Mouse (Mus musculus): ENCODE data around the gene Mum1.
"Not testable (repeated sequence)": the region's sequence is repeated elsewhere in the genome, so short reads cannot be mapped to it uniquely, and the experiment has no call there.

The Mum1 gene

DNA sequence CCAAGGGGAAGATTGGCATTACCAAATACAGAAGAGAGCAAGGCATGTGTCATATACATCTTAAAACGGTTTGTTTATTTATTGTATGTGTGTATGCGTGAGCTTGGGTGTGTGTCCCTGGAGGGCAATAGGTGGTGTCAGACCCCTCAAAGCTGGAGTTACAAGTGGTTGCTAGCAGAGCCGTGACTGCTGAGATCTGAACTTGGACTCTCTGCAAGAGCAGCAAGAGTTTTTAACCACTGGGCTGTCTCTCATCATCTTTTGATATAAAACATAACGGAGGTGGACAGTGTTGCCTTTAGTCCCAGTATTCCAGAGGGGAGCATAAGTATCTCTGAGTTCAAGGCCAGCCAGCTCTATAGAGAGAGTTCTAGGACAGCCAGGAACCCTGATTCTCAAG lies 18.0 kb upstream of the Mum1 start:
- DNase-seq (ENCODE audit: low read depth, low spot score), result no peak

DNA sequence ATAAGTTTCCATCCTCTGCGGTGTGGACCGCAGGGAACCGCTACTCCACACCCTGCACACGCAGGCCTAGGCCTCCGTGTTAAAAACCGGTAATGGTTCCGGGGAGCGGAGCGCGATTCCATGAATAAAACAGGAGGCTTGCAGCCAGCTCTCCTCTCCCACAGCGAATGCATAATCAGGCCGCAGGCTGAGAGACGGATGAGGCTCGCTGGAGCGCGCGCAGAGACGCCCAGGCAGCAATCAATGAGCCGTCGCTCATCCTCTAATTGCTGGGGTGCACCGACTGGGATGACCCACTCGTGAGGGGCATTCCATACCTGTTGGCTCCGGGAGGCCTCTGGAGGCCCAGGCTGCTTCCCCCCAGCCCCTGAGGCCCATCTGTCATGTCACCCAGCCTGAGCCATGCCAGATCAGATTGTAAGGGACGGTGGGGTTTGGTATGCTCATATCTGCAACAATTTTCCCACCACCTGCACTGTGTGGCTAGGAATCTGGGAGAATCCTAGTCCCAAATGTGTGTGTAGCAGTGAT lies 17.3 kb upstream of the Mum1 start:
- peak; percentile 70 for DNase-seq (ENCODE audit: low read depth, low spot score)

DNA sequence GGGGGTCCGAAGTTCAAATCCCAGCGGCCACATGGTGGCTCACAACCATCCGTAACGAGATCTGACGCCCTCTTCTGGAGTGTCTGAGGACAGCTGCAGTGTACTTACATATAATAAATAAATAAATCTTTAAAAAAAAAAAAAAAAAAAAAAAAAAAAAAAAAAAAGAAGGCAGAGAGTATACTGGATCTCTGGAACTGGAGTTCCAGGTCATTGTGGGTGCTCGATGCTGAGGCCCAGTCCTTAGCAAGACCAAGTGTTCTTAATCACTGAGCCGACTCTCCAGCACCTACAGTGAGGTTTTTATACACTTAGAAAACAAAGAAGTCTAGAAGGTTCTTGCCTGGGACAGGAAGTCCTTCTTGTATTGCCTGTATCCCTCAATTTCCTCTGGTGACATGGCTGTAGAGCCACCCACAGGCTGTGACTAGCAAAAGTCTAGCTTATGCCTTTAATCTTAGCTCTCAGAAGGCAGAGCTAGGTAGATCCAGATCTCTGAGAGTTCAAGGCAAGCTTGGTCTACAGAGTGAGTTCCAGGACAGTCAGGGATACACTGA lies 14.6 kb upstream of the Mum1 start:
- DNase-seq (ENCODE audit: low read depth, low spot score), result not testable (repeated sequence)

DNA sequence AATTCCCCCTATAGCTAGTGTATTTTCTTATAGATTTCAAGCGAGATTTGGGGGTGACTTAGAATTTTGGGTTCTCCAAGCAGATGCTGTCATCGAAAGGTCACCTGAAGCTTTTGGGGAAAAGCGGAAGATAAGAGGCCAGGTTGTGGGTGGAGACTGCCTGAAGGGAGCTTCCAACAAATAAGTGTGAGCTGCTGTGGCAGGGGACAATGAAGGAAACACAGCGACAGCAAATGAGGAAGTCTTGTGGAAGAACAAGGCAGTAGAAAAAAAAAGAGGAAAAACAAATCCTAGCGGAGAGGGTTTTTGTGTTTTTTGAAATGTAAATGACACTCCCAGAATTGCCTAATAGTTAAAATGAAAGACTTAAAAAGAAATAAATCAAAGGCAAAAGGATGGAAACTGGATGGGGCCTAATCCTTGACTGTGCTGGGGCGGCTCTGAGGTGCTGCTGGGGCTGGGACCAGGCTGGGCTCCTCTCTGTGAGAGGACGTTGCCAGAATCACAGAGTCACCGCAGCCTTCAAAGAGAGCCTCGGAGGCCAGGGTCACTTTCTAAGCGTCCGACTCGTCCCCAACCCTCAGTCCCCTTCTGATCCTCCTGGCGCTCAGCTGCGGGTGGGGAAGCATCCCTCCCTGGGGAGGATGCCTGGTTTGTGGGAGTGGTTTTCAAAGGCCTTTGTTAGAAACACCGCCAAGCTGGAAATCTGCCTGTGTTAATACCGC lies 11.0 kb upstream of the Mum1 start:
- DNase-seq (ENCODE audit: low read depth, low spot score), result no peak

DNA sequence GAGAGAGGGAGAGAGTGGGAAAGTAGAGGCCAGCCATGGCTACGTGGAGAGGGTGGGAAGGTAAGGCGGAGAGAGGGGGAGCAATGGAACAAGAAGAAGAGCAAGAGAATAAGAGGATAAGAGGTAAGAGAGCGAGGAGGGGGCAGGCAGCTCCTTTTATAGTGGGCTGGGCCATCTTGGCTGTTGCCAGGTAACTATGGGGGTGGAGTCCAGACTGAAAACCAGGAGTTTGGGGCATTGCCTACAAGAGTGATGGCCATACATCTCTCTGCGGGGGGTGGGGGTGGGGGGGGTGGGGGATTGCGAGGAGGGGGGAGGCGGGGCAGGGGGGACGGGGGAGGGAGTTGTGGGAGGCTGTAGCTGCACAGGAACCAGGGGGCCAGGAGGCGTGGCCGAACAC lies 5.6 kb upstream of the Mum1 start:
- DNase-seq (ENCODE audit: low read depth, low spot score), result no peak

DNA sequence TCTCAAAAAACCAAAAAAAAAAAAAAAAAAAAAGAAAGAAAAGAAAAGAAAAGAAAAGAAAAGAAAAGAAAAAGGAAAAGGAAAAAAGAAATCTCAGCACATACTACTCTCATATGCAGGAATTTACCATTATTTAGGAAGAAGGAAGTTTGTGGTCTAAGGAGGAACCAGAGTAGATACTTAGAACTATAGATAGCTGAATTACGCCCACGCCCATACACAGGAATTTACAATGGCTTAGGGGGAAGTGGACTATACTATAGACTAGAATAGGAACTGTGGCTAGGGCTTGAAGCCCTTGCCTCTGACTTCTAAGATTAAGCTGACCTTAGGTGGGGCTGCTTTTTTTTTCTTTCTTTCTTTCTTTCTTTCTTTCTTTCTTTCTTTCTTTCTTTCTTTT lies 3.1 kb upstream of the Mum1 start:
- not testable (repeated sequence) for DNase-seq (ENCODE audit: low read depth, low spot score)

DNA sequence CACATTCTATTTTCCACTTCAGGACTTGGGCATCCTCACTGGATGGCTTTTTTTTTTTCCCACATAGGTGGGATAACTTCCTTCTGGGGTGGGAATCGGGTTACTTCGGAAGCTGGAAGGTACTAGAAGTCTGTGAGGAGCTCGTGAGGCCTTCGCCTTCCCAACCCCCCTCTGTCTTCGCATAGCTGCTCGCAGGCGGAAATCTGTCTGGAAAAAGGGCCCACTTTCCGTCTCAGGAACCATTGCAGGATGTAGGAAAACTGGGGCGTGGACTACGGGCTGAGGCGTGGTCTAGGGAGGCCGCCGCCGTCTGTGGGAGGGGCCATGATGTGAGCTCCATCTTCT lies 191 bp upstream of the Mum1 start:
- DNase-seq (ENCODE audit: low read depth, low spot score), result no peak

DNA sequence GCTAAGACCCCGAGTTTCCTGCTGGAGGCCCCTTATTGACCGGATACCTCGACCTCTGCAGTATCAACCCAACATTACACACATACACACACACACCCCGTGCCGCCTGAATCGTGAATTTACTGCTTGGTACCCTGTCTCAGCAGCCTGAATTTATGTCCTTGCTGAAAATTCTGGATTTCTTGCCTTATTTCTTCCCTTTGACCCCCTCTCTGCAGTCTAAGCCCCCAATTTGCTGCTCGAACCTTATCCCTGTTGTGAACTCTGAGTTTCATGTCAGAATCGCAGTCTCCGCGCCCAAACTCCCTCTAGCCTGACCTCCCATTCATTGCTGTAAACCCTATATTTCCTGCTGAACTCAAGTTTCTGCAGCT lies 919 bp downstream of the Mum1 start:
- DNase-seq (ENCODE audit: low read depth, low spot score), result no peak

DNA sequence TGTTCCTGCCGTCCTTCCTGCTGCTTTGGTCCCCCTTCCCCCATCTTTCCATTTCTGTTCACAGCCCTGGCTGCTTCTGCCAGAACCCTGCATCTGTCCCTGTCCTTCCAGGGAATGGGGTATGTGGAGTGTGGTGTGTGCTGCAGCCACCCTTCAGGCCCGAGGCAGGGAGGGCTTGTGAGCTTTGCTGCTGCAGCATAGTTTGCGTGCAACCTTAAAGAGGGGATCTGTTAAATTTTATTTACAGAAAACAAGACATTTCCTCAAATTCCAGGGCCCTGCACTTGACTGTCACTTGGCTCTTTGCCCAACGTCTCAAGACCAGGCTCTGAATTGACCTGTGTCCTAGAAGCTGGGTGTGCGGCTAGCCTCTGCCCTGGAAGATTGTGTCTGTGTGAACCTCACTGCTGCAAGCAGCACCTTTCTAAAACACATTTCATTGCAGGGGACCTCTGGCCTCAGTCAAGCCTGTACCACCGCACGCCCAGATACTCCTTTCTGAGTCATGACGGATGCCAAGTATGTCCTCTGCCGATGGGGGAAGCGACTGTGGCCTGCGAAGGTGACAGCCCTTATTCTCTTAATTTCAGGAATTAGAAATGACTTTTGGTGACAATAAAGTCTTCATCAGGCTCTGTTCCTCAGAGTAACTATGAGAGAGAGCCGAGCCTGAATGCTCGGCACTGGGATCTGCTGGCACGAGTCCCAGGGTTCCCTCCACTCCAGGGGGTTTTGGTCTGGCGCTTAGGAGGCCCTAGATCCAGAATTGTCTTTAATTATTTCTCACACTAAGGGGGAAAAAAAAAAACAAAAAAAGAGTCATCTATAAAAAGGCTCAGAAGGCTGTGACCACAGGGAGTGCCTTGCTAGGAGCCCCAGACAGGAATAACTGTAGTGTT lies 1.9 kb downstream of the Mum1 start:
- peak; percentile 60 for DNase-seq (ENCODE audit: low read depth, low spot score)

DNA sequence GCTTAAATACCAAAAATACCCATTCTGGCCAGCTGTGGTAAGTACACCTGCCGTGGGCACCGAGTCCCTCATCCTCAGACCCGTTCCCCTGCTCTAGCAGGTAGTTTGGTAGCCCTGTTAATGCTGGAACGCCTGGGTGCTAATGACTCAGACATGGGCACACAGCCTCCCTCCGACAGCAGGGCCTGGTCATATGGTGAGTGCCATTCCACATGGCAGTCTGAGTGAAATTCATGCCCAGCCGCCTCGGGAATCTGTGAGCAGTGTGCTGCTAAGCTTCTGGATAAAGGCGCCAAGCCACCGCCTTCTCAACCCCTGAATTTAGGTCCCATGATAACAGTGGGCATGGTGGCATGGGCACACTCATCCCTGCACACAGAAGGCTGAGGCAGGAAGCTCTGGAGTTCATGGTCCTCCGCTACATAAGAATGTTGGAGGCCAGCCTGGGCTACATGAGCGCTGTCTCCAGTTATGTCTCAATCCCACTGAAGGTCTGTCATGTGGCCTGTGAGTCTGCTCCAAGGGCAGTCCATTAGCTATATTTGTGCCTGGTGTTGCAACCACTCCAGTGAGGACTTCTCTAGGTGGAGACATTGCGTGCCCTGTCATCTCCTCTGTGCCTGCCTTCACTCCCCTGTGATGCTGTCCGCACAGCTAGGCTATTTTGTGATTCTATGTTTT lies 10.1 kb downstream of the Mum1 start:
- DNase-seq (ENCODE audit: low read depth, low spot score), result peak; percentile 71

DNA sequence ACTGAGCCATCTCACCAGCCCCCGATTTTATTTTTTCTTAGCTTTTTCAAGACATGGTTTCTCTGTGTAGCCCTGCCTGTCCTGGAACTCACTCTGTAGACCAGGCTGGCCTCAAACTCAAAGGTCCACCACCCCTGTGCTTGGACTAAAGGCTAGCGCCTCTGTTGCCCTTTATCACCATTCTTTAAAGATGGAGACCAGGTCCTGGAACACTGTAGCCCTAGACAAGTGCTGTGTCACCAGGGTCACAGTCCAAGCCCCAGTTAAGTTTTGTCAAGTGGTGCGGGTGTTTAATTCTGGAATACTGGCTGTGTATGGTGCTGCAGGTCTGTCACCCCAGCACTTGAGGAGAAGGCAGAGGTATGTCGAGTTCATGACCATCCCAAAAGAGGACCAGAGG lies 10.8 kb downstream of the Mum1 start:
- DNase-seq (ENCODE audit: low read depth, low spot score), result no peak

DNA sequence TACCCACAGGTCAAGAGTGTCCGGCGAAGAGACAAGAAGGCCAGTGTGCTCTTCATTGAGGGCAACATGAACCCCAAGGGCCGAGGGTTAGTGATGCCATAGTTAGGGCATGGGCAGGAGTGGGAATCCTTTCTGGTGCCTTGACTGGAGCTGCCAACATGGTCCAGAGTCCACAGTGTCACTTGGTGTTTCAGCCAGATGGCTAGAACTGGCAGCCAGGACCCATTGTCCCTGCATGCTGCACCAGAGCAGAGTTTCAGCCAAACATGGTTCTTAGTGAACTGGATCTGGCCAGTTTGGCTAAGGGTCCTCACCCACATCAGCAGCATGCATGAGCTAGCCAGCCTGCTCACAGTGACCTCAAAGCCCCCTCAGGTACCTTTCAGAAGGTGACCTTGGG lies 12.1 kb downstream of the Mum1 start:
- DNase-seq (ENCODE audit: low read depth, low spot score), result no peak

DNA sequence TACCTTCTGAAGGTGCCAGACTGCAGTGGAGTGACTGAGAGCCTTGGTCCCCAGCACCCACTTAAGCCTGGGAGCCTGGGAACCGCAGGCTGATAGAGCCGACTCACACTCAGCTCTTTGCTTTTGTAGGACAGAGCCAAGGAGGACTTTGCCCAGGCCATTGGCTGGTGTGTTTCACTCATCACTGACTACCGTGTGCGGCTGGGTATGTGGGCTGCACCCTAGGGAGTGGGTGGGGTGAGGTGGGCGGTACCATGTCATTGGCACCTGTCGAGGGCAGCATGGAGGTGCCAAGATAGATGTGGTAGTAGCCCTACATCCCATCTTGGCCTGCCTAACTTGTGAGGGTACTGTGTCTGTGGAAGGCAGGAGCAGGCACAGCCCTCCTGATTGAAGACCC lies 13.6 kb downstream of the Mum1 start:
- no peak for DNase-seq (ENCODE audit: low read depth, low spot score)

DNA sequence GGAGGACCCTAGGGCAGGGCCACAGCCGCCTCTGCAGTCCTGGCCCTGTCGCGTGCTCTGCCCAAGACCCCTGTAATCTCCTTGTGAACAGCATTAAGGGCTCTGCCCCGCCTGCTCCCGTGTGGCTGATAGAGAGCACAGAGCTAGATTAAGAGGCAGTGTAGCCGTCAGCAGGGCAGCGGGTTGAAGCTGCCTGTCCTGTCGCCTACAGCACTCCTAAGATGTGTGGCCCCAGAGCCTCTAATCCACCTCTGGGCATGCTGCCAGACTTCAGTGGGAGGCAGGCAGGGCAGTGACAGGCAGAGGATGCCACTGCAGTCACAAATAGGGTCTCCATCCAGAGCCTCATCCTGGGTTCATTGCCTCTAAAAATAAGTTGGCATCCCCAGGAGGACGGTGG lies 15.9 kb downstream of the Mum1 start:
- DNase-seq (ENCODE audit: low read depth, low spot score), result peak; percentile 61

DNA sequence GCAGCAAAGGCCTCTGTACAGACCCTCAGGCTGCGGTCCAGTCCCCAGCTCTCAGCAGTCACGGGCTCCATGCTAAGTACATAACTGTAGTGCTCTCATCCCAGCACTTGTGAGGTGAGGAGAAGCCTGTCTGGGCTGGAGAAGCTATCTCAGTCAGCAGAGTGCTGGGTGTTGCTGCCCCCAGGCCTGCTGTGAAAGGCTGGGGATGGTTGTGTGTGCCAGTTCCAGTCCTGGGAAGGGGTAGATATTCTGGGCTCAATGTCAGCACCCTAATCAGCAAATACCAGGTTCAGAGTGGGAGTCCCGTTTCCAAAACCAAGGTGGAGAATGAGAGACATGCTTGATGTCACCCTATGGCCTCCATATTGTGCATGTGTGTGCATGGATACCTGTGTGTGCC lies 16.4 kb downstream of the Mum1 start:
- no peak for DNase-seq (ENCODE audit: low read depth, low spot score)

DNA sequence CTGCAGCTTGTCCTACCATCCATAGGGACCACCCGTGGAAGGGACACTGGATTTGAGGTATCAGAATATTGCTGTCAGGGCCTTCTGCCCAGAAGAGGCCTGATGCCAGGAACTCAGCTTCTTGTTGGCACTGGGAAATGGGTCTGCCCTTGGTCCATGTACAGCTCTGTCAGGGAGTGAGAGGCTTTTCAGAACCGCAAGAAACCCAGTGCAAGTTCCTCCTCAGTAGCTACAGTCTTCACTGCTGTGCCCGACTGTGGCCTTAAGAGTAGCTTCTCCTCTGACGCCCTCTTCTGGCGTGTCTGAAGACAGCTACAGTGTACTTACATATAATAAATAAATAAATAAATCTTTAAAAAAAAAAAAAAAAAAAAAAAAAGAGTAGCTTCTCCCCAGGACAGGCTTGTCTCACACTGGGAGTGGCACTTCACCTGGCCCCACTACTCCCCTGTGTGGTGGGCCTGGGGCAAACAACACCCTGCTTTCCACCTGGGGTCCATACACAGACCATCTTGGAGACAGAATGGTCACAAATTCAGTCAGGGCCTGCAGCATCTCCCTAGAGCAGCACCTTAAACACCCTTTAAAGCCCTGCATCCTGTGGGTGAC lies 18.7 kb downstream of the Mum1 start:
- DNase-seq (ENCODE audit: low read depth, low spot score), result peak; percentile 93

DNA sequence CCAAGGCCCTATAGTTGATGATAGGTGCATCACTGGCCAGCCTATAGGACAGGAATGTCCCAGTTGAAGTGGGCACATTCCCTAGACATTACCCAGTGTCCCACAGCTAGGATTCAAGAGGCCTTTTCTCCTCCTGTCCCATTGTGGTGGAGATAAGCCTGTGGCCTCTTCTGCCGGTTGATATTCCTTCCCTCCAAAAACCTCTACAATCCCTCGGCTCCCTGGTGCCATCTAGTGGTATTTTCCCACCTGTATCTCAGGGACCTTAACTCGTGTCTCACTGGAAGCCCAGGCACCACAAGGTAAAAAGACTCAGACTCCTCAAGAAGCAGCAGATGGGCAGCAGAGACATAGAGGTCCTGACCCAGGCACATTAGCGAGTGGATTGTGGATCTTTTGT lies 19.4 kb downstream of the Mum1 start:
- DNase-seq (ENCODE audit: low read depth, low spot score), result peak; percentile 95

DNA sequence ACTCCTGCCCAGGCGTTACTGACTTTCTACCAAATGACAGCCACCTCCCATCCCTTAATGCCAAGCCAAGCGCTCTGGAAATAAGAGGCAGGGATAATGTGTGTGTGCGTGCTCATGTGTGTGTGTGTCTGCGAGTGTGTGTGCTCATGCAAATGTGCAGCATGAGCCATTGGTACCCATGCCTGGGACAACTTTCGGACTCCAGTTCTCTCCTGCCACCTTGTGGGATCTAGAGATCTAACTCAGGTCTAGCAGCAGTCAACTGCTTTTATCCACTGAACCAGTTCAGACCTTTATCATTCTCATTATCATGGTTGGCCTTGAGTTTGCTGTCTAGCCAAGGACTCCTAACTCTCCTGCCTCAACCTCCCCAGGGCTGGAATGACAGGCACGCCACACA lies 21.6 kb downstream of the Mum1 start:
- peak; percentile 76 for DNase-seq (ENCODE audit: low read depth, low spot score)

DNA sequence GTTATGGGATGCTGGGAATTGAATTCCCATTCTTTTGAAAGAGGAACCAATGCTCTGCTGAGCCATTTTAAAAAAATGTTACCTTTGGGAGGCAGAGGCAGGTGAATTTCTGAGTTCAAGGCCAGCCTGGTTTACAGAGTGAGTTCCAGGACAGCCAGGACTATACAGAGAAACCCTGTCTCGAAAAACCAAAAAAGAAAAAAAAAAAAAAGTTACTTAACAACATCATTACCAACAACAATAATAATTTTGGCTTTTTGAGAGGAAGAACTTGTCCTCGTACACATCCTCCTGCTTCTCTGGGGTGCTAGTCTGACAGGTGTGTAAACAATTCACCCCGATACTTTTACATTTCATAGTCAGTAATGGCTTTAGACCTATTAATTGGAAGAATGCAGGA lies 22.2 kb downstream of the Mum1 start:
- DNase-seq (ENCODE audit: low read depth, low spot score), result not testable (repeated sequence)

DNA sequence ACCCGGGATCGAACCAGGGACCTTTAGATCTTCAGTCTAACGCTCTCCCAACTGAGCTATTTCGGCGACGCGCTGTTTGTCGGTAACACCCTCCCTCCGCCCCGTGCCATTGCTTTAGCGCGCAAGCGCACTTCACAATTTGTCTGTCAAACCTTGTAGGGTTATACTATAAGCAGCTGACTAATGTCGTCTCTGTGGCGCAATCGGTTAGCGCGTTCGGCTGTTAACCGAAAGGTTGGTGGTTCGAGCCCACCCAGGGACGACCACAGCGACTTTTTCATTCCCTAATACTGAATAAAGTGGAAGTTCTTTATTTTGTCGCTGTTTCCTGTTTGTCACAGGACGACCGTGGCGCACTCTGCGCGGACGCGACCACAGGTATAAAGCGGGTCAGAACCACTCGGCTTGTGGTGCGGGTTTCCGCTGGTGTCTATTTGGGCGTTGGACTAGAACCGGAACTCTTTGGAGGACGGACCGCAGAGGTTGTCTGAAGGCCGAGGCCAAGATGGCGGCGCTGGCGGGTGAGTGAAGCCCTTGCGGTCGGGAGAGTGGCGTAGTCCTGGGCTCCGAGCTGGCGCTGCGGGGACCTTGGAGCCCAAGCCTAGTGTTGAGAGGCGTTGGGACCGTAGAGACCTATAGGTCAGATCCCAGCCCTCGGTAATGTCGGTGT lies 22.9 kb downstream of the Mum1 start, which contains the start of gene Ndufs7:
Ndufs7 (plus strand) TSS at position 151 of the 670 bp plus-strand sequence.
- DNase-seq (ENCODE audit: low read depth, low spot score), result peak; percentile 97

DNA sequence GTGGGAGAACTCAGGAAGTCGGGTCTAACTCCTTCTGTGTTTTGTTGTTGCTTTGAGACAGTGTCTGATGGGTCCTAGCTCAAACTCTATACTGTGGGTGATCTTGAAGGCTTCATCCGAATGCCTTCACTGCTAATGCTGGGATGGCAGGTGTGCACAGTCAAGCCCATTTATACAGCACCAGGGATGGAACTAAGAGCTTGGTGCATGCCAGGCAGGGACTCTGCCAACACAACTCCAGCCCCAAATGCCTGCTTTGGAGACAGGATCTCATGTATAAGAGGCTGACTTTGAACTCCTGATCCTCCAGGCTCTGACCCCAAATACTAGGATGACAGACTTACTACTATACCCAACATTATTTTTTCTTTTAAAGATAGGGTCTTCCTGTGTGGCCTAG lies 23.8 kb downstream of the Mum1 start:
- DNase-seq (ENCODE audit: low read depth, low spot score), result no peak

Data from brain, adult 2 months (tissue).